Mouse (Mus musculus): ENCODE results near the gene Adcy9. TPM values are rescaled to one million over a fixed set of nuclear protein-coding genes. Genes with fewer than 3 reads are reported as not detected.

Gene Adcy9
- polyA plus RNA-seq (2016; fragmentation: Nextera tagmentation; extraction: Ambion mirVana): 1.5 and 2.2 TPM in 2 replicates

GRCm38 (mm10) chr16:4420298-4421054 lies at the start of gene Adcy9:
Adcy9 (minus strand) TSS chr16:4420498.
- Histone ChIP-seq H3K27me3 (peaks cover 21% of the 10 kb centered on the region), H3K4me3 (peak within 1 kb of the TSS; percentile 76), H3K36me3 (no peaks in the 10 kb centered on the region), H3K27ac (peak within 1 kb of the TSS; percentile 57), H3K4me1 (peaks cover 11% of the 10 kb centered on the region; the same call in 1 of the 2 replicates), H3K4me2 (replicated peaks) (peak within 1 kb of the TSS; percentile 98), H3K9ac (peak within 1 kb of the TSS; percentile 69), H3K9me3 (no peaks in the 10 kb centered on the region)
- WGBS: under 1% methylated on average over 56 of the region's 64 CpGs
- peak; percentile 86 for ATAC-seq (ENCODE audit: insufficient number of reproducible peaks, insufficient read depth, low FRiP score, low TSS enrichment)

DNA sequence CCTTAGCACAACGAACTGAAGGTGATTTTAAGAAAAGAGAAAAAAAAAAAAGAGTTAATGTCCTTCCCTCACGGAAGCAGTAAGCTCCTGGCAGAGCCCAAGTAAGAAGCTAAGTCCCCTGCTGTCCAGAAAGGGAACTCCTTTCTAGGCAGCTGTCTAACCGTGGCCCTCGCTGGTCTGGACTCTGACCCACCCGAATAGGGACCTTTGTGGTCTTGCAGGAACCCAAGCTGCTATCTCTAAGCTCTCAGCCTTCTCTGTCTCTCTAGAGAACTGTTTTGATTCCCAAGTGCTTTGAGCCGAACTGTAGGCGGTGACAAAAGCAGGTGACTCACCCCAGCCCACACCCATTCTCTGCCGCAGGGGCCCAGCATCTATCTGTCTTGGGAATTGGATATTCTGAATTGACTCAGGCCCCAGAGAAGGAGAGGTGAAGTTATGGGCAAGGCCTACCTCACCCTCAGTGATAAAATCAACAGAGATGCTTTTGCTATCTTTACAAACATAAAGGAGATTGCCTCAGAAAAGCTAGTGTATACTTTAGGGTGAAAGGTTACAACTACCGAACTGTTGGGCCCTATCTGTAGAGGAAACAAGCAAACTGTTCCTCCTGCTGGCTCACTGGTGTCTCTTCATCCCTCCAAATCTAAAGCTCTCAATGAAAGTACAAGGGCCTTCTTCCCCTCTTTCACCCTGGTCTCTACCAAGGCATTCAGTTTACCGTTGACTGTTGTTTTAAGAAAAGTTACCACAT lies 49.5 kb upstream of the Adcy9 start:
- no peaks in the 10 kb centered on the region for H3K4me1 ChIP-seq
- H3K9ac ChIP-seq: no peak overlapping the region
- no peaks in the 10 kb centered on the region for H3K9me3 ChIP-seq
- no peak overlapping the region for H3K4me2 ChIP-seq (replicated peaks)
- no peak for ATAC-seq (ENCODE audit: insufficient number of reproducible peaks, insufficient read depth, low FRiP score, low TSS enrichment)
- WGBS: 69% methylated on average over 10 of the region's 10 CpGs
- no peak overlapping the region for H3K27ac ChIP-seq
- no peak overlapping the region for H3K4me3 ChIP-seq
- H3K27me3 ChIP-seq: no peaks in the 10 kb centered on the region
- no peaks in the 10 kb centered on the region for H3K36me3 ChIP-seq

GRCm38 (mm10) chr16:4464529-4465089 lies 44.3 kb upstream of the Adcy9 start:
- H3K27ac ChIP-seq: no peak overlapping the region
- no peaks in the 10 kb centered on the region for H3K4me1 ChIP-seq
- H3K4me3 ChIP-seq: no peak overlapping the region
- no peaks in the 10 kb centered on the region for H3K27me3 ChIP-seq
- no peaks in the 10 kb centered on the region for H3K9me3 ChIP-seq
- H3K4me2 ChIP-seq (replicated peaks): no peak overlapping the region
- H3K9ac ChIP-seq: no peak overlapping the region; the same call in 1 of the 2 replicates
- ATAC-seq (ENCODE audit: insufficient number of reproducible peaks, insufficient read depth, low FRiP score, low TSS enrichment): no peak
- no peaks in the 10 kb centered on the region for H3K36me3 ChIP-seq
- WGBS: 86% methylated on average over 9 of the region's 9 CpGs

DNA sequence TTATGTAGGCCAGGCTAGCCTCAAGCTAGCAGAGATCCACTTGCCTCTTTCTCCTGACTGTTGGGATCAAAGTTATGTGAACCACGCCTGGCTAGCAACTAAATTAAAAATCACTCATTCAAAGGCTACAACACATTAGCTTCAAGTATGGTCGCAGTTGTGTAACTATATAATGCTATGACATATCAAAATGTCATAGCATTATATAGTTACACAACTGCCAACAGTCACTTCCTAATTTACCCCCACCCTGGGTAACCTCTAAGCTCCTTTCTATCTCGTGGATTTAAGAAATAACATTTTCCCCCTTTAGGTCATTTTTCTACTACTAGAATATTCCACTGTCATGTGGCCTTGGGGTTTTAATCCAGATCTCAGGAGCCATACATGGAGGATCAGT lies 37.6 kb upstream of the Adcy9 start:
- Histone ChIP-seq H3K4me1 (no peaks in the 10 kb centered on the region), H3K9ac (no peak overlapping the region), H3K4me3 (no peak overlapping the region), H3K36me3 (no peaks in the 10 kb centered on the region), H3K27me3 (no peaks in the 10 kb centered on the region), H3K27ac (no peak overlapping the region), H3K4me2 (replicated peaks) (no peak overlapping the region), H3K9me3 (no peaks in the 10 kb centered on the region)
- 78% methylated on average over 3 of the region's 3 CpGs for WGBS
- no peak for ATAC-seq (ENCODE audit: insufficient number of reproducible peaks, insufficient read depth, low FRiP score, low TSS enrichment)

- Histone ChIP-seq H3K4me1 (no peaks in the 10 kb centered on the region), H3K27ac (no peak overlapping the region), H3K36me3 (no peaks in the 10 kb centered on the region), H3K27me3 (no peaks in the 10 kb centered on the region), H3K9me3 (no peaks in the 10 kb centered on the region), H3K4me3 (no peak overlapping the region), H3K4me2 (replicated peaks) (no peak overlapping the region), H3K9ac (no peak overlapping the region)
- WGBS: 86% methylated on average over 5 of the region's 5 CpGs
- ATAC-seq (ENCODE audit: insufficient number of reproducible peaks, insufficient read depth, low FRiP score, low TSS enrichment): no peak
Measured at GRCm38 (mm10) chr16:4456391-4456790, 36.1 kb upstream of the Adcy9 start.

DNA sequence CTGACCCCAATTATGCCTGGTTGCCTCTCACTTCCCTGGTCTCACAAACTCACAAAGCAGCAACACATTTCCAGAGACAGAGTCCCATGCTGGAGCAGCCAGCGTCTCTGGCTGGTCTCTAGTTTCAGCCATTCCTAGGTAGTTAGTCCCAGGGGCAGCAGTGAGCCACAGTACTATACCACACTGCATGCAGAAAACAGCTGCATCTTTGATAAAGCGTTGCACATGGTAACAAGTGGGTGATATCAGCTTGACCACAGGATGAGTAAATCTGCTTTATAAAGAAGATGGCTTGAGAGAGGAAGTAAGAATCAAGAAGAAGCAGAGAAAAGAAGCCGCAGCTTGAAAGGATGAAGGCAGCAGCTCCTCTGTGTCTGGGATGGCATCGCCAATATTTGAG lies 35.4 kb upstream of the Adcy9 start:
- H3K27me3 ChIP-seq: no peaks in the 10 kb centered on the region
- H3K27ac ChIP-seq: no peak overlapping the region
- no peak overlapping the region for H3K4me3 ChIP-seq
- H3K4me1 ChIP-seq: no peaks in the 10 kb centered on the region
- H3K4me2 ChIP-seq (replicated peaks): no peak overlapping the region
- ATAC-seq (ENCODE audit: insufficient number of reproducible peaks, insufficient read depth, low FRiP score, low TSS enrichment): no peak
- no peaks in the 10 kb centered on the region for H3K9me3 ChIP-seq
- 71% methylated on average over 4 of the region's 4 CpGs for WGBS
- no peaks in the 10 kb centered on the region for H3K36me3 ChIP-seq
- no peak overlapping the region for H3K9ac ChIP-seq

GRCm38 (mm10) chr16:4454563-4454962 lies 34.3 kb upstream of the Adcy9 start:
- Histone ChIP-seq H3K36me3 (no peaks in the 10 kb centered on the region), H3K27me3 (no peaks in the 10 kb centered on the region), H3K27ac (no peak overlapping the region), H3K9ac (no peak overlapping the region), H3K4me3 (no peak overlapping the region), H3K4me2 (replicated peaks) (no peak overlapping the region), H3K9me3 (no peaks in the 10 kb centered on the region), H3K4me1 (no peaks in the 10 kb centered on the region)
- ATAC-seq (ENCODE audit: insufficient number of reproducible peaks, insufficient read depth, low FRiP score, low TSS enrichment): no peak
- 83% methylated on average over 7 of the region's 7 CpGs for WGBS

DNA sequence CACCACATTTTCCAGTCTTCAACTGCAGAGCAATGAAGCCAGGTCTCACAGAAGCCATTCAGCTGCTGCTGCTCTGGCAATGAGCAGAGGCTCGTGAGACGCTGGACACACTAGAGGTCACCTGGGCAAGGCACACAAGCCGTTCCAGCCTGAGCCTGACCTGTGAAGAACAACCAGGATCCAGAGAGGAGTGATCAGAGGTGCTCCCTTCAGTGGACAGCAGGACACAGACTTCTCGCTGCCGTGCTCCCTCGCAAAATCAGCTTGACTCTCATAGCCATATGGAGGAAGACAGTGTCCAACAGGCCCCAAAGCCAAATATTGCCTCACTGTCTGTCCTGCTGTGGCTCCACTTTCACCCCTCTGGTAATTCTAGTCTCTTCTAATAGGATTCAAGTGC lies 29.1 kb upstream of the Adcy9 start:
- WGBS: 87% methylated on average over 6 of the region's 6 CpGs
- H3K4me3 ChIP-seq: no peak overlapping the region
- no peaks in the 10 kb centered on the region for H3K36me3 ChIP-seq
- no peak overlapping the region for H3K27ac ChIP-seq
- ATAC-seq (ENCODE audit: insufficient number of reproducible peaks, insufficient read depth, low FRiP score, low TSS enrichment): no peak
- no peaks in the 10 kb centered on the region for H3K27me3 ChIP-seq
- no peaks in the 10 kb centered on the region for H3K9me3 ChIP-seq
- no peaks in the 10 kb centered on the region for H3K4me1 ChIP-seq
- no peak overlapping the region for H3K9ac ChIP-seq
- no peak overlapping the region for H3K4me2 ChIP-seq (replicated peaks)

GRCm38 (mm10) chr16:4448235-4448634 lies 27.9 kb upstream of the Adcy9 start:
- Histone ChIP-seq H3K4me1 (no peaks in the 10 kb centered on the region), H3K9ac (no peak overlapping the region), H3K9me3 (no peaks in the 10 kb centered on the region), H3K36me3 (no peaks in the 10 kb centered on the region), H3K4me3 (no peak overlapping the region), H3K27ac (no peak overlapping the region), H3K27me3 (no peaks in the 10 kb centered on the region), H3K4me2 (replicated peaks) (no peak overlapping the region)
- WGBS: 50% methylated on average over 9 of the region's 9 CpGs
- 0 out of 2 replicates have a peak, but pooled peaks have one; percentile 52 for ATAC-seq (ENCODE audit: insufficient number of reproducible peaks, insufficient read depth, low FRiP score, low TSS enrichment)

DNA sequence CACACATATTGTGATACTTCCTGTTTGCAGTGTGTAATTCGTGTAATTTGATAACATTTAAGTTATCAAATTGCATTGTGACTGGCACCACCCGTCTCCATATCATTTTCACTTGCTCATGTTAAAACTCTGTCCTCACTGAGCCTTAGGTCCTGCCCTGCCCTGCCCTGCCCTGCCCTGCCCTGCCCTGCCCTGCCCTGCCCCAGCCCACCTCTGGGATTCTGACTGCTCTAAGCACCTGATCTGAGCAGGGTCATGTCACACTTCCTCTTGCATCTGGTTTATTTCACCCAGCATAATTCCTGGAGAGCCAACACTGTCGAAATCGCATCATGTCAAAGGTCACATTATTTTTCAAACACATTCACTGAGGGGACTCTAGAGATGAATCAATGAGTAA lies 26.1 kb upstream of the Adcy9 start:
- no peaks in the 10 kb centered on the region for H3K4me1 ChIP-seq
- no peak for ATAC-seq (ENCODE audit: insufficient number of reproducible peaks, insufficient read depth, low FRiP score, low TSS enrichment)
- H3K9ac ChIP-seq: no peak overlapping the region
- no peaks in the 10 kb centered on the region for H3K36me3 ChIP-seq
- H3K27me3 ChIP-seq: no peaks in the 10 kb centered on the region
- 32% methylated on average over 4 of the region's 4 CpGs for WGBS
- H3K4me3 ChIP-seq: no peak overlapping the region
- H3K27ac ChIP-seq: no peak overlapping the region
- H3K9me3 ChIP-seq: no peaks in the 10 kb centered on the region
- no peak overlapping the region for H3K4me2 ChIP-seq (replicated peaks)

DNA sequence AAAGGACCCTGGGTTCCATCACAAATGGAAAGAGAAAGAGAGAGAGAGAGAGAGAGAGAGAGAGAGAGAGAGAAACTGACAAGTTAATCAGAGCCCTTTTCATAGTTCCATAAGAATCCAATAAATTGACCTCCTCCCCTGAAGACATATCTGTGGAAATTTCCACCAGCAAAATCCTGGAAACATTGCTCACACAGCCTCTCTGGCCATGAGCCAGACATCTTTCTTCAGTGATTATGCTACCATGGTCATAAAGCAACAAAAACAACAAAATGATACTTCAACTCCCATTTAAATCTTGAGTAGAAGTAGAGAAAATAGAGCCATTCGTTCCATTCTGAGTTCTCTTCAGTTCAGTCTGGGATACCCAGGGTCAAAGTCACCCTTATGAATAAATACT lies 24.1 kb upstream of the Adcy9 start:
- Histone ChIP-seq H3K9me3 (no peaks in the 10 kb centered on the region), H3K27ac (no peak overlapping the region), H3K4me1 (no peaks in the 10 kb centered on the region), H3K36me3 (no peaks in the 10 kb centered on the region), H3K4me3 (no peak overlapping the region), H3K4me2 (replicated peaks) (no peak overlapping the region), H3K27me3 (no peaks in the 10 kb centered on the region), H3K9ac (no peak overlapping the region)
- WGBS: 87% methylated on average over 1 of the region's 1 CpGs
- ATAC-seq (ENCODE audit: insufficient number of reproducible peaks, insufficient read depth, low FRiP score, low TSS enrichment): no peak

All from embryonic facial prominence, embryonic 12.5 days (tissue).